Mouse (Mus musculus) embryonic fibroblast, embryonic 13.5 days (primary cell): ENCODE measurements at regions not wholly inside any gene's neighbourhood (a gene's known extent, or its start where the extent isn't known, plus 50 kb on each side); places are given as distances from the start of the nearest gene placed in this dataset.

Source experiments
- H3K27ac ChIP-seq: 2 replicates; pipeline ENCODE4 v1.5.1; 2012; ENCODE audit warnings: low read length, control low read depth, inconsistent platforms; ENCODE audit not compliant: insufficient read depth
- H3K4me1 ChIP-seq: 2 replicates; pipeline ENCODE4 v1.6.1; 2011; ENCODE audit warnings: low read length; ENCODE audit not compliant: control insufficient read depth, insufficient read depth
- H3K4me3 ChIP-seq: 2 replicates; pipeline ENCODE4 v1.5.1; 2011; ENCODE audit warnings: mild to moderate bottlenecking, control low read depth, low read length; ENCODE audit not compliant: insufficient read depth
- CTCF ChIP-seq: IDR thresholded peaks from 2 replicates; pipeline ENCODE4 v1.5.1; 2011; ENCODE audit warnings: mild to moderate bottlenecking, control low read depth, low read length, moderate library complexity, borderline replicate concordance; ENCODE audit not compliant: insufficient read depth
- POLR2A ChIP-seq: IDR thresholded peaks from 2 replicates; pipeline ENCODE4 v1.6.1; 2011; ENCODE audit warnings: low read depth, mild to moderate bottlenecking, control low read depth, low read length, moderate library complexity

DNA sequence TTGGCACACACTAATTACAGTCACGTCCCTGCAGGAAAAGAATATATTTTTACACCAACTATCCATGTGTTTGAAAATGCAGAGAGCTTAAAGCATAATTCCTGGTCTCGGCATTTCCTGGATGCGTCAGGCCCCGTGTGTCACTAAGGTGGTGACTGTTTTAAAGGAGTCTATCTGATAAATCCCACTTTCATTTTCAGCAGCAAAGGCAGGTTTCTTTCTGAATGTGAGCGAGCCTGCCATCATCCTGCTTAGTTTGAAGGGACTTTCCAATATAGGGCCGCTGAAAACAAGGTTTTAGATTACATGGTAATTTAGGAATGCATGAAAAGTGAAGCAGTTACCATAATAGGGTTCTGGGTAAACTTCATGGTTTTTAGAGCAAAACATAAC is 77.5 kb upstream of the Arid5b start:
- TF ChIP-seq CTCF (no peak), POLR2A (no peak)
- peaks cover 6% of the 10 kb centered on the region for H3K4me1 ChIP-seq
- H3K27ac ChIP-seq = peak overlapping the region; percentile 96
- no peak overlapping the region for H3K4me3 ChIP-seq

DNA sequence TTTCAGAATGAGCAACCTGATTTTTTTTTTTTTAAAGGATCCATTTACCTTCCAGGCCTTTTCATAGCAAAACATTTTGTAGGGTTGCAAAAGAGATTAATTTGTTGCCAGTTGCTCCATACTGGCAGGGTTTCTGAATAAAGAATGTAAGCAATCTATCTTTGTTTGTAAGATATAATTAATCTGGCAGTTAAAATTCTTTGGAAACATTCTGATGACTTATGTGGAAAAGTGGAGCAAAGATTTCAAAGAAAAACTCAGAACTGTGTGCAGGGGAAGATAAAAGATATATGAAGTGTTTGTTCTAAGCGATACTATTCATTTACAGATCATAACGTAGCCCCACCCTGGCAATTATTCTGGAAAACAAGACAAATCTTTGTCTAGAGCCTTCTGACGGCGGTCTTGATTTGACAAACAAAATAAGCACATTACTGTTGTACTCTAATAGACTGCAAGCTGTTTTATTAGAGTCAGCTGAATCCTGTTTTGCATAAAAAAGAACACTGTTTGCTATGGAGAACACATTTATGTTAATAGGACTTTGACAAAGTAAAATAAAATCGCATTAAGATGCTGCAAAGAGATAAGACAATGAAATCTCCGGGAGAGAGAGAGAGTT is 77.0 kb upstream of the Arid5b start:
- peak overlapping the region; percentile 96 for H3K27ac ChIP-seq
- H3K4me1 ChIP-seq = peaks cover 6% of the 10 kb centered on the region
- no peak overlapping the region for H3K4me3 ChIP-seq
- TF ChIP-seq CTCF = no peak
- TF ChIP-seq POLR2A = no peak

DNA sequence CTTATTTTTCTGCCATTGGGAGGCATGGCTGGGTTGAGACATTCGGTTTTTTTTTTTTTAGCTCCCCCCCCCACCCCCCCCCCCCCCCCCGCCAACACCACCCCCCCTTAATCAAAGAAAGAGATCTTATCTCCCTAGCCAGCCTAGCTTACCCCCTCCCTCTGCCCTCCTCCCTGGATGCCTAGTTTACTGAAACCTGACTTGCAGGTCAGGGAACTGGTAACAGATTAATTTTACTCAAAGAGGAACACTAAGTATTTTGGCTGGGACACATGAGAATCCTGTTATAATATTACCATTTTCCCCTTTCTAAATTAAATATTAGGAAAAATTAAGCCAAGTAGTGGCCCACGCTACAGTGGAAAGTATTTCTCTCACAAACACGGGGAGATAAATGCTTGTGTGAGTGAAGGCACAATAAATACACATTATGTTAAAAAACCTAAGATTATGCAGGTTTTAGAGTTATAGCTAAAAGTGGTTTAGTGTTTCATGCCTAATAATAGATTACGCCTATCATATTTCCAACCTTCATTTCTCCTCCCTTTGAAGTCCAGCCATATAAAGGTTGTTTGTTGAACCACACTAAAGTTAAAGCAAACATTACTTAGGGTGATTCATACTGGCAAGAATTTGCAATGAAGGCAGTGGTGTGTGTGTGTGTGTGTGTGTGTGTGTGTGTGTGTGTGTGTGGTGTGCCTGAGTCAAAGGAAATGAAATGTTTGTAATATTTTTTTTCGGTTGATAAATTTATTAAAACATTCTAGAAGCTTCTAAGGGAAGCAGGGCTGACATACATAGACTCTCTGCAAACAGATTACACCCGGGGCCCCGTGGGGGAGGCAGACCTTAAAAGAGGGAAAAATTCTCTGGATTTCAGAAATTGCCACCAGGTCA is 76.0 kb upstream of the Arid5b start:
- no peak for TF ChIP-seq POLR2A
- TF ChIP-seq CTCF = no peak
- Histone ChIP-seq H3K27ac (peak overlapping the region; percentile 96), H3K4me3 (no peak overlapping the region), H3K4me1 (peaks cover 6% of the 10 kb centered on the region)

DNA sequence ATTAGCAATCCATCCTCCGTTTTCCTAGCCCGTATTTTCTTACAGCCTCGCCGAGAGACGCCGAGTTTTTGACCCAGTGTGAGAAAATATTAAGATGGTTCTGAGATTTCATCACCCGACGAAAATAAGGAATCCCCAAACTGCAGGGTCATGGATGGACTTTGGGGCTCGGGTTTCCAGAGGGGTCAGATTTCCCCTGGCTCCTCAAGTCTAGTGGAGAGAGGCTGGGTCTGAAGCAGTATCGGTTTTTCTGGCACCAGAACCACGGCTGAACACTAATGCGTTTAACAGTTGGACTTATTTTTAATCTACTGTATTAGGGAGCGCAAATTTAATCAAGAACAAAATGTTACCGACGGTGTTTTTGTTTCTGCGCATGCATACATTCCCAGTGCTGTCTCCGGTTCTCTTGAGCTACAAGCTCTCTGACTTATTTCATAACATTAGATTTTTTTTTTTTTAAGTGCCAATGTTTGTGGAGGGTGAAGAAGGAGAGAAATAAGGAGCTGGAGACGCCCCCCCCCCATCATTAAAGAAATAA is 75.2 kb upstream of the Arid5b start:
- Histone ChIP-seq H3K4me3 (peak overlapping the region; percentile 18; the same call in 1 of the 2 replicates), H3K4me1 (peaks cover 6% of the 10 kb centered on the region), H3K27ac (peak overlapping the region; percentile 82)
- TF ChIP-seq POLR2A = no peak
- TF ChIP-seq CTCF = no peak

DNA sequence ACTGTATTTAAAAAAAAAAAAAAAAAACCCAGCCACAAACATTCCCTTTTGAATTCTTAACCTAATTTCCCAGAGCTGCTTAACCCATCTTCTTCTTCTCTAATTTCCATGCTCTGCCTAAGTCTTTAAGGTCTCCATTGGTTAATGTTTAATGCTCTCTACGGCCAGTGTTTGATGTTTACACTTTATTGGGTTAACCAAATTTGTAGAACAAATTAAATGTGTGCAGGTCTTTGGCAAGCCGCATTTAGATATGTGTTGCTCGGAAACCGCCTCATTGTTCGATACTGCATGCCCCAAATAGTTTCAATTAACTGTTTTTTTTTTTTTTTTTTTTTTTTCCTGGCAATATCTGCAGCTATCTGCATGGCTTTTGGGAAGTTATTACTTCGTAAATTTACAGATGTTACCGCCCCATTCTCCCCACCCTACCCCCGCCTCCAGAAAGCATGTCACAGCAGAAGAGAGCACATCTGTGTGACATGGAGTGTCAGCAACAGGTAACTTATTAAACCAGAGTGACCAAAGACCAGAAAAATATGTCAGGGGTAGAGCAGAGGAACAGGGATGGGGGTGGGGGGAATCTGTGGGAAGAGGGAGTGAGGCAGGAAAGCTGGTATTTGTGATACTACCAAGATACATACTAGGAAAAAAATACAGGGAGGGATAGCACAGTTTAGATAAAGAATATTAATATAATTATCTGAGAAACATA is 73.5 kb upstream of the Arid5b start:
- no peak for TF ChIP-seq CTCF
- TF ChIP-seq POLR2A = no peak
- no peak overlapping the region for H3K4me3 ChIP-seq
- peaks cover 4% of the 10 kb centered on the region for H3K4me1 ChIP-seq
- H3K27ac ChIP-seq = no peak overlapping the region

DNA sequence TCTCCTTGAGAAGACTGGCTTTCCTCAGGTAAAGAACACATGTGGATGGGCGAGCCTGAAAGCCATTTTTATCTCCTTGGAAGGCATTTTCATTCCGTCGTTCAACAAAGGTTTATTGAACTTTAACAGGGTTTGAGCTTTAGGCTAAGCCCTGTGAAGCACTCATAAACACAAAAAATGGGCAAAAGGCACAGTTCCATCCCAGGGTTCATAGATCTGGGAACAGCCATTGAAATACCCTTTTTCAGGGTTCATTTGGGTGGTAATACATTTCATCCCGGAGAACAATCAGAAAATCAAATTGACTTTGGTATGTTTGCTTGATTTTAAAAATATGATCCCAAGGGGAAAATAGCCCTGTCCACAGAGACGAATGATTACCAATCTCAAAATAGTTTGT is 72.9 kb upstream of the Arid5b start:
- H3K27ac ChIP-seq = peak overlapping the region; percentile 29; the same call in 1 of the 2 replicates
- H3K4me3 ChIP-seq = no peak overlapping the region
- no peak for TF ChIP-seq CTCF
- peaks cover 4% of the 10 kb centered on the region for H3K4me1 ChIP-seq

DNA sequence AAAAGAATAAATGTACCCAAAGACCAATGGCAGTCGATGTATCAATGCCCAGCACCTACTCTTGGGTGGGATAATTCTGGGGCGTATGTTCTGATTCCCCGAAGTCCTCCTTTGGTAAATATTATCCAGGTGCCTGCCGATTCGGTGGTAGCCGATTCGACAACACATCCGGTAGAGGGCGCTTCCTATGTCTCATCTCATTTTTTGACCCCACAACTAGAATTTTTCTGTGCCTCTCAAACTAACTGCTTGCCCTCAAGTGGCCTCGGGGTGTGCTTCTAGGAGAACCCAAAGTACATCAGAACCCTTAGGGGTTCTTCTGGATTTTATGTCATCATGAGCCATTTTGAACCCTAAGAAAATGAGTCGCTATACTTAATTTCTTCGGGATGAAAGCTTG is 72.3 kb upstream of the Arid5b start:
- no peak for TF ChIP-seq CTCF
- Histone ChIP-seq H3K27ac (no peak overlapping the region), H3K4me1 (peaks cover 2% of the 10 kb centered on the region; the same call in 1 of the 2 replicates), H3K4me3 (no peak overlapping the region)

DNA sequence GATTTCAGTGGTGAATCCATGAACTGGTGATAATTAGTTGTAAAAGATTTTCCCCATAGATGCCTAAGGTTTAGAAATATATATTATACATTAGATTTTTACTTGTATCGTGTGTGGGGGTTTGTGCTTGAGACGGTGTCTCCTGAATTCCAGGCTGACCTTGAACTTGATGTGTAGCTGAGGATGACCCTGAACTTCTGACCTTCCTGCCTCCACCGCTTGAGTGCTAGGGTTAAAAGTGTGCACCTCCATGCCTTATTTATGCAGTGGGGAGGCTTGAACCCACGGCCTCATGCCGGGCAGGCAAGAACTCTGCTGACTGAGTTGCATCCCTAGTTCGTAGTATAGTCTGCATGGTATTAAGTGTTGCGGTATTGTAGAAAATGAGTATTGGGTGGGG is 69.3 kb upstream of the Arid5b start:
- Histone ChIP-seq H3K4me1 (no peaks in the 10 kb centered on the region), H3K4me3 (no peak overlapping the region), H3K27ac (no peak overlapping the region)
- TF ChIP-seq CTCF (no peak), POLR2A (no peak)

DNA sequence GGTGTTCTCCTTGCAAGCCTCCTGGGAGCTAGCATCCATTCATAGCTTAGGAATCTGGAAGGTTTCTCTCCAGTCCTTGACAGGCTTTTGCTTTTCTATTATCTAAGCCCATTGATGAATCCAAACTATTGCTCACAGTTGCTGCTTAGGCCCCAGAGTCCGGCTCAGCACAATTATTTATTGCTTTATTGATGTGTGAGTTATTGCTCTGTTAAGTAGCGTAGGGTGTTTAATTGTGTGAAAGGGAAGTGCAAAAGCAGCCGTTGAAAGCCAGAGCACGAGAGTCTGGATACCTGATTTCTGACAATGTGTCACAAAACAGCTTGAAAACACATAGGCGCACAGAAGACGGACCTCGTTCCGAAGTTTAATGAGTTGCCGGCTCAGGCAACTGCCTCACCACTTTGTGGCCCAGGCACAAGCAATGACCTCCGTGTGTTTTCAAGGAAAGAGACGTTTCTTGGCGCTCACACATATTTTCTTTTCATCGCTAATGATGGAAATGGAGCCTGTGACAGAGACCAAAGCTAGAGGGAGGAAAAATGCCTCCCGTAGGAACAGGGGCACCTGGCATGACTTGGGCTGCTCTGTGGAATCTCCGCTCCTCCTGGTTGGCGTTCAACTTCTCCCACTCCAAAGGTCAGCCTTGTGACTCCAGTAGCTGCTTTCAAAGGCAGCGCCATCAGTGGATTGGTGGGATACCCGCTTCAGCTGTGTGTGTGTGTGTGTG is 66.6 kb upstream of the Arid5b start:
- TF ChIP-seq CTCF (no peak), POLR2A (no peak)
- no peaks in the 10 kb centered on the region for H3K4me1 ChIP-seq
- no peak overlapping the region for H3K4me3 ChIP-seq
- H3K27ac ChIP-seq = no peak overlapping the region
